Mouse (Mus musculus) cortical plate, adult 2 months (tissue): ENCODE results near the gene Gse1. TPM values are rescaled to one million over a fixed set of nuclear protein-coding genes. Genes with fewer than 3 reads are reported as not detected.

ENCODE experiments used
- H3K27ac ChIP-seq: fragments of 200-500 bp; 2 replicates; pipeline ENCODE4 v1.5.1; 2012; ENCODE audit warnings: low read length, control low read depth, inconsistent platforms; ENCODE audit not compliant: insufficient read depth
- H3K4me1 ChIP-seq: fragments of 200-500 bp; 2 replicates; pipeline ENCODE4 v1.6.1; 2011; ENCODE audit warnings: low read length; ENCODE audit not compliant: control insufficient read depth, insufficient read depth
- H3K4me3 ChIP-seq: fragments of 200-500 bp; 2 replicates; pipeline ENCODE4 v1.5.1; 2011; ENCODE audit warnings: mild to moderate bottlenecking, low read length, control low read depth; ENCODE audit not compliant: insufficient read depth
- CTCF ChIP-seq: fragments of 200-500 bp; IDR thresholded peaks from 2 replicates; pipeline ENCODE4 v1.5.1; 2011; ENCODE audit warnings: mild to moderate bottlenecking, control low read depth, low read length; ENCODE audit not compliant: insufficient read depth; ENCODE audit errors: extremely low read depth
- POLR2A ChIP-seq: fragments of 200-500 bp; IDR thresholded peaks from 2 replicates; pipeline ENCODE4 v1.6.1; 2011; ENCODE audit warnings: mild to moderate bottlenecking, low read length, control low read depth; ENCODE audit not compliant: insufficient read depth; ENCODE audit errors: extremely low read depth
- polyA plus RNA-seq: library from polyadenylated mRNA; depleted of rRNA; stranded (reverse); fragments of >200 nt; gene quantifications from 2 replicates; pipeline ENCODE4 v1.2.3, GENCODE M21; 2012

The Gse1 gene
- polyA plus RNA-seq, 1 experiment, result 41.0 TPM

GRCm38 (mm10) chr8:120313674-120314073 lies 85.4 kb downstream of the Gse1 start:
- TF ChIP-seq CTCF, result no peak
- TF ChIP-seq POLR2A, result no peak
- Histone ChIP-seq H3K27ac (no peak overlapping the region), H3K4me3 (no peak overlapping the region), H3K4me1 (0 out of 2 replicates have a peak, but pooled peaks cover 2% of the 10 kb centered on the region)

GRCm38 (mm10) chr8:120314932-120315331 lies 86.7 kb downstream of the Gse1 start:
- H3K4me1 ChIP-seq, result no peaks in the 10 kb centered on the region

GRCm38 (mm10) chr8:120315644-120316043 lies 87.4 kb downstream of the Gse1 start:
- TF ChIP-seq POLR2A, result no peak
- 0 out of 2 replicates have a peak, but pooled peaks have one; percentile 27 for TF ChIP-seq CTCF

More at GRCm38 (mm10) chr8:120314932-120315331, 86.7 kb downstream of the Gse1 start:
- Histone ChIP-seq H3K4me3 (no peak overlapping the region), H3K27ac (no peak overlapping the region)
- TF ChIP-seq CTCF (no peak), POLR2A (no peak)

GRCm38 (mm10) chr8:120316707-120317106 lies 88.5 kb downstream of the Gse1 start:
- Histone ChIP-seq H3K27ac (no peak overlapping the region), H3K4me3 (no peak overlapping the region), H3K4me1 (no peaks in the 10 kb centered on the region)
- TF ChIP-seq POLR2A, result no peak
- TF ChIP-seq CTCF, result no peak

More at GRCm38 (mm10) chr8:120315644-120316043, 87.4 kb downstream of the Gse1 start:
- Histone ChIP-seq H3K4me1 (no peaks in the 10 kb centered on the region), H3K4me3 (no peak overlapping the region), H3K27ac (no peak overlapping the region)

- Histone ChIP-seq H3K4me1 (no peaks in the 10 kb centered on the region), H3K27ac (no peak overlapping the region), H3K4me3 (no peak overlapping the region)
- no peak for TF ChIP-seq POLR2A
These were observed 89.0 kb downstream of the Gse1 start for GRCm38 (mm10) chr8:120317118-120317824.

GRCm38 (mm10) chr8:120318476-120318991 lies 90.3 kb downstream of the Gse1 start:
- Histone ChIP-seq H3K27ac (no peak overlapping the region), H3K4me1 (0 out of 2 replicates have a peak, but pooled peaks cover 2% of the 10 kb centered on the region), H3K4me3 (no peak overlapping the region)
- TF ChIP-seq CTCF (no peak), POLR2A (no peak)

- Histone ChIP-seq H3K4me3 (no peak overlapping the region), H3K4me1 (0 out of 2 replicates have a peak, but pooled peaks cover 2% of the 10 kb centered on the region), H3K27ac (no peak overlapping the region)
- no peak for TF ChIP-seq POLR2A
- peak; percentile 99 for TF ChIP-seq CTCF
These were observed 91.2 kb downstream of the Gse1 start for GRCm38 (mm10) chr8:120319449-120319848.

- H3K4me1 ChIP-seq, result 0 out of 2 replicates have a peak, but pooled peaks cover 2% of the 10 kb centered on the region
- H3K27ac ChIP-seq, result no peak overlapping the region
- no peak for TF ChIP-seq CTCF
- no peak for TF ChIP-seq POLR2A
- no peak overlapping the region for H3K4me3 ChIP-seq
These were observed 91.9 kb downstream of the Gse1 start for GRCm38 (mm10) chr8:120320146-120320545.

GRCm38 (mm10) chr8:120321724-120322123 lies 93.5 kb downstream of the Gse1 start:
- Histone ChIP-seq H3K4me3 (no peak overlapping the region), H3K27ac (no peak overlapping the region), H3K4me1 (0 out of 2 replicates have a peak, but pooled peaks cover 2% of the 10 kb centered on the region)
- peak; percentile 45 for TF ChIP-seq CTCF
- no peak for TF ChIP-seq POLR2A

- Histone ChIP-seq H3K27ac (peak overlapping the region; percentile 70; the same call in 1 of the 2 replicates), H3K4me3 (no peak overlapping the region), H3K4me1 (0 out of 2 replicates have a peak, but pooled peaks cover 2% of the 10 kb centered on the region)
- TF ChIP-seq POLR2A (no peak), CTCF (no peak)
These were observed 94.7 kb downstream of the Gse1 start for GRCm38 (mm10) chr8:120322956-120323448.
